Mouse (Mus musculus) myocyte (in vitro differentiated cells): ENCODE measurements around the gene Lenep. TPM values are rescaled to one million over a fixed set of nuclear protein-coding genes. Genes with fewer than 3 reads are reported as not detected.

Experiments
- H3K27me3 ChIP-seq: one replicate; pipeline ENCODE4 v1.6.1; 2011; ENCODE audit not compliant: control insufficient read depth, insufficient read depth, insufficient read length
- H3K36me3 ChIP-seq: one replicate; pipeline ENCODE4 v1.6.1; 2011; ENCODE audit not compliant: control insufficient read depth, insufficient read depth
- H3K4me2 ChIP-seq: one replicate; pipeline ENCODE4 v1.6.1; 2011; ENCODE audit warnings: low read depth, control low read depth
- H3K4me3 ChIP-seq: one replicate; pipeline ENCODE4 v1.5.1; 2011; ENCODE audit warnings: mild to moderate bottlenecking, control low read depth, moderate library complexity
- H3K79me2 ChIP-seq: one replicate; pipeline ENCODE4 v1.6.1; 2011; ENCODE audit not compliant: control insufficient read depth, insufficient read depth
- H3ac ChIP-seq: one replicate; pipeline ENCODE4 v1.6.1; 2011; ENCODE audit not compliant: control insufficient read depth, insufficient read length
- CEBPB ChIP-seq: IDR thresholded peaks from 2 replicates; pipeline ENCODE4 v1.6.1; 2011; ENCODE audit warnings: mild to moderate bottlenecking, moderate library complexity; ENCODE audit not compliant: poor library complexity, insufficient read depth, severe bottlenecking
- E2F4 ChIP-seq: IDR thresholded peaks from one replicate; pipeline ENCODE4 v1.6.1; 2011; ENCODE audit warnings: mild to moderate bottlenecking, control low read depth, moderate library complexity; ENCODE audit not compliant: insufficient read depth
- MAX ChIP-seq: IDR thresholded peaks from one replicate; pipeline ENCODE4 v1.6.1; 2011; ENCODE audit warnings: low read depth, mild to moderate bottlenecking, control low read depth
- MYOD1 ChIP-seq, 3 experiments: IDR thresholded peaks; one replicate each; pipeline ENCODE4 v1.6.1; 2011; ENCODE audit warnings: control low read depth in 2 of 3, low read depth in 2 of 3, mild to moderate bottlenecking in 2 of 3, moderate library complexity in 1 of 3; ENCODE audit not compliant: insufficient read length in 2 of 3, control insufficient read depth in 1 of 3
- MYOG ChIP-seq, 3 experiments: IDR thresholded peaks; one replicate each; pipeline ENCODE4 v1.6.1; 2011; ENCODE audit warnings: control low read depth in 2 of 3, low read depth in 2 of 3, mild to moderate bottlenecking in 2 of 3; ENCODE audit not compliant: insufficient read length in 2 of 3, control insufficient read depth in 1 of 3, insufficient read depth in 1 of 3
- POLR2A ChIP-seq: IDR thresholded peaks from one replicate; pipeline ENCODE4 v1.6.1; 2011; ENCODE audit warnings: low read depth, mild to moderate bottlenecking, control low read depth, moderate library complexity; ENCODE audit not compliant: insufficient read length
- POLR2AphosphoS2 ChIP-seq: IDR thresholded peaks from one replicate; pipeline ENCODE4 v1.6.1; 2011; ENCODE audit warnings: low read depth, control low read depth; ENCODE audit not compliant: insufficient read length
- REST ChIP-seq: IDR thresholded peaks from one replicate; pipeline ENCODE4 v1.6.1; 2011; ENCODE audit warnings: mild to moderate bottlenecking, control low read depth, moderate library complexity; ENCODE audit not compliant: insufficient read depth, insufficient read length
- SRF ChIP-seq: IDR thresholded peaks from one replicate; pipeline ENCODE4 v1.6.1; 2011; ENCODE audit warnings: low read depth; ENCODE audit not compliant: control insufficient read depth, insufficient read length
- TCF12 ChIP-seq: IDR thresholded peaks from one replicate; pipeline ENCODE4 v1.6.1; 2011; ENCODE audit warnings: mild to moderate bottlenecking, control low read depth; ENCODE audit not compliant: poor library complexity, insufficient read depth, severe bottlenecking
- TCF3 ChIP-seq: IDR thresholded peaks from one replicate; pipeline ENCODE4 v1.6.1; 2011; ENCODE audit warnings: low read depth, control low read depth; ENCODE audit not compliant: insufficient read length
- USF1 ChIP-seq: IDR thresholded peaks from one replicate; pipeline ENCODE4 v1.6.1; 2011; ENCODE audit warnings: low read depth, mild to moderate bottlenecking, control low read depth, moderate library complexity
- polyA plus RNA-seq: library from polyadenylated mRNA; unstranded; fragments of >200 nt; fragmentation: generic; extraction: Trizol; gene quantifications from one replicate; pipeline ENCODE4 v1.2.1, GENCODE M21; 2012; ENCODE audit warnings: missing spikeins

Gene Lenep
- polyA plus RNA-seq, 1 experiment = not detected

GRCm38 (mm10) chr3:89394894-89395256 is 7.7 kb downstream of the Lenep start:
- Histone ChIP-seq H3K36me3 (no peaks in the 10 kb centered on the region), H3K79me2 (peaks cover 22% of the 10 kb centered on the region), H3K27me3 (no peaks in the 10 kb centered on the region), H3K4me2 (peak overlapping the region; percentile 90), H3ac (no peak overlapping the region), H3K4me3 (peak overlapping the region; percentile 99)
- TF ChIP-seq REST (no peak), MYOD1 (IDR thresholded peaks at IDR 0.05; ENCODE audit: control insufficient read depth in 1 of 3, insufficient read length in 2 of 3, low read depth in 2 of 3) (no peak), POLR2A (peak; percentile 51), TCF12 (no peak), MYOG (IDR thresholded peaks at IDR 0.05; ENCODE audit: control insufficient read depth in 1 of 3, insufficient read depth in 1 of 3, insufficient read length in 2 of 3, low read depth in 2 of 3) (no peak), USF1 (no peak)

- Histone ChIP-seq H3K79me2 (peaks cover 29% of the 10 kb centered on the region), H3ac (peak within 1 kb of the TSS; percentile 66), H3K27me3 (no peaks in the 10 kb centered on the region), H3K36me3 (no peaks in the 10 kb centered on the region), H3K4me2 (peak within 1 kb of the TSS; percentile 90), H3K4me3 (peak within 1 kb of the TSS; percentile 99)
- TF ChIP-seq SRF = no peak
- TF ChIP-seq MYOG (IDR thresholded peaks at IDR 0.05; ENCODE audit: control insufficient read depth in 1 of 3, insufficient read depth in 1 of 3, insufficient read length in 2 of 3, low read depth in 2 of 3) = peak in 1 of 3 experiments; percentile 37
- TF ChIP-seq MAX = no peak
- TF ChIP-seq MYOD1 (IDR thresholded peaks at IDR 0.05; ENCODE audit: control insufficient read depth in 1 of 3, insufficient read length in 2 of 3, low read depth in 2 of 3) = peak in 1 of 3 experiments; percentile 25
- no peak for TF ChIP-seq CEBPB
- TF ChIP-seq E2F4 = no peak
- no peak for TF ChIP-seq USF1
- no peak for TF ChIP-seq REST
- TF ChIP-seq POLR2AphosphoS2 = peak; percentile 32
- no peak for TF ChIP-seq TCF12
- no peak for TF ChIP-seq TCF3
- TF ChIP-seq POLR2A = peak; percentile 51
These were observed 8.3 kb downstream of the Lenep start, which contains the start of gene Zbtb7b for GRCm38 (mm10) chr3:89394006-89394893. TSS of gene Zbtb7b (minus strand) at chr3:89394776.

- Histone ChIP-seq H3K36me3 (no peaks in the 10 kb centered on the region), H3ac (peak overlapping the region; percentile 66), H3K4me2 (peak overlapping the region; percentile 90), H3K79me2 (peaks cover 35% of the 10 kb centered on the region), H3K27me3 (no peaks in the 10 kb centered on the region), H3K4me3 (peak overlapping the region; percentile 99)
- no peak for TF ChIP-seq REST
- no peak for TF ChIP-seq TCF3
- TF ChIP-seq POLR2A = peak; percentile 48
- no peak for TF ChIP-seq E2F4
- peak; percentile 78 for TF ChIP-seq SRF
- no peak for TF ChIP-seq TCF12
- no peak for TF ChIP-seq CEBPB
- TF ChIP-seq MAX = no peak
- peak in 1 of 3 experiments; percentile 18 for TF ChIP-seq MYOD1 (IDR thresholded peaks at IDR 0.05; ENCODE audit: control insufficient read depth in 1 of 3, insufficient read length in 2 of 3, low read depth in 2 of 3)
- TF ChIP-seq MYOG (IDR thresholded peaks at IDR 0.05; ENCODE audit: control insufficient read depth in 1 of 3, insufficient read depth in 1 of 3, insufficient read length in 2 of 3, low read depth in 2 of 3) = peak in 1 of 3 experiments; percentile 23
- no peak for TF ChIP-seq USF1
- peak; percentile 55 for TF ChIP-seq POLR2AphosphoS2
These were observed 9.0 kb downstream of the Lenep start for GRCm38 (mm10) chr3:89393605-89394004.

- Histone ChIP-seq H3K36me3 (no peaks in the 10 kb centered on the region), H3ac (peak overlapping the region; percentile 66), H3K27me3 (no peaks in the 10 kb centered on the region), H3K4me3 (peak overlapping the region; percentile 99), H3K4me2 (peak overlapping the region; percentile 65), H3K79me2 (peaks cover 39% of the 10 kb centered on the region)
- peak; percentile 35 for TF ChIP-seq POLR2A
- TF ChIP-seq MYOD1 (IDR thresholded peaks at IDR 0.05; ENCODE audit: control insufficient read depth in 1 of 3, insufficient read length in 2 of 3, low read depth in 2 of 3) = peak in 1 of 3 experiments; percentile 18
- no peak for TF ChIP-seq MAX
- TF ChIP-seq TCF12 = no peak
- no peak for TF ChIP-seq SRF
- no peak for TF ChIP-seq MYOG (IDR thresholded peaks at IDR 0.05; ENCODE audit: control insufficient read depth in 1 of 3, insufficient read depth in 1 of 3, insufficient read length in 2 of 3, low read depth in 2 of 3)
- TF ChIP-seq REST = no peak
- no peak for TF ChIP-seq TCF3
- TF ChIP-seq USF1 = no peak
- TF ChIP-seq E2F4 = no peak
- TF ChIP-seq CEBPB = no peak
- TF ChIP-seq POLR2AphosphoS2 = peak; percentile 32
These were observed 9.7 kb downstream of the Lenep start for GRCm38 (mm10) chr3:89392871-89393311.
